Mouse (Mus musculus) ovary, postnatal 10 days (tissue): ENCODE measurements at regions not wholly inside any gene's neighbourhood (a gene's known extent, or its start where the extent isn't known, plus 50 kb on each side); places are given as distances from the start of the nearest gene placed in this dataset.

Experiments
- DNase-seq: peaks from one replicate; pipeline ENCODE4 v3.0.0; 2022; ENCODE audit warnings: low spot score

- DNase-seq, result no peak
Observed at GRCm38 (mm10) chr5:119300106-119300505, 370.4 kb upstream of the Tbx3 start.

DNA sequence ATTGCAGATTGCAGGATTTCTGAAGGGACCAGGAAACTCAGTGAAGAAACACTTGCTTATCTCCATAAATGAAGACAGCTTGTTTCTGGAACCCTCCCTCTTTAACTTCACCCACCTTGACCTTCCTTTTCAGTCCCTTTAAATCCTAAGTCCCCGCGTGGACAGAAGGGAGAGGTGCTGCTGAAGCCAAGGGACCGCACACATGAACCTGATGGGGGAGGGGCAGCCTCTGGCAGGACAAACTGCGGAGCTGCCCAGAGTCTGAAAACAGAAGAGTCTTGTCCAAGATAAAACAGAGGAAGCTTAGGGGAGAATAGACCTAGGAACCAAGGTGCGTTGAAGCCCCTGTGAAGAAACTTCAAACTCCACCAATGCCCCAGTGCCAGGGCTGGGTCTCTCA is 368.9 kb upstream of the Tbx3 start:
- no peak for DNase-seq

DNA sequence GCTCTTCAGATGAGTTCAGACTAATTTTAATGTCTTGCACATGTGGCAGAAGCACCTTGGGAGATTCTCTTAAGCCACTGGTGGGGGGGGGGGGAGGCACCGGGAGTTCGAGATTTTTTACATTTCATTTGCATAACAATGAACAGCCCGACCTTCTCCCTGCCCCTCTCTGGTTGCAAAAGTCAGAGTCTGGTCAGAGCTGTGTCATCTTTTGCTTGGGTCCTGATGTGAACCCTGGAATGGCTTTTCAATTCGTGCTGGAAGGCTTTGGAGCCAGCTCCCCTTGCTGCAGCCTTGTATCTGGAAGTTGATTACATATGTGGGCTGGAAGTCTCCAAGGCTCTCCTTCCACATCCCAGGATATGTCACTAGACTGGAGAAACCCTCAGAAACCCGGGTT is 365.7 kb upstream of the Tbx3 start:
- no peak for DNase-seq

DNA sequence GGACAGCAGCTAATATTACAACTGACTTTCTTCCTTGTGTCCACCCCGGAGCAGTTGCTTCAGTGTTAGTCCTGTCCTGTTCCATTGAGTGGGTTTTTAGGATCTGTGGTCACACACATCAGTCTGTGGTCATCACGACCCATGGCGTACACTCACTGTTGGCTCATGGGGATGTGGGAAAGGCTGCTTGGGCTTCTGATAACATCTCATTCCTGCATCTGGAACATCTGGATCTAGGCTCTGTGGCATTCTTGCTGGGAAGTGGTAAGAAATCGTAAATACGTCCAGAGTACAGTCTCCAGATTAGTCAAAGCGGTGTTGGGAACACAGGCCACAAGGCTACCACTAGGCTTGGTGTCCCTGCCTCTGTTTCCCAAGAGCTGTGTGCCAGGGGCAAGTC is 362.7 kb upstream of the Tbx3 start:
- DNase-seq, result no peak

DNA sequence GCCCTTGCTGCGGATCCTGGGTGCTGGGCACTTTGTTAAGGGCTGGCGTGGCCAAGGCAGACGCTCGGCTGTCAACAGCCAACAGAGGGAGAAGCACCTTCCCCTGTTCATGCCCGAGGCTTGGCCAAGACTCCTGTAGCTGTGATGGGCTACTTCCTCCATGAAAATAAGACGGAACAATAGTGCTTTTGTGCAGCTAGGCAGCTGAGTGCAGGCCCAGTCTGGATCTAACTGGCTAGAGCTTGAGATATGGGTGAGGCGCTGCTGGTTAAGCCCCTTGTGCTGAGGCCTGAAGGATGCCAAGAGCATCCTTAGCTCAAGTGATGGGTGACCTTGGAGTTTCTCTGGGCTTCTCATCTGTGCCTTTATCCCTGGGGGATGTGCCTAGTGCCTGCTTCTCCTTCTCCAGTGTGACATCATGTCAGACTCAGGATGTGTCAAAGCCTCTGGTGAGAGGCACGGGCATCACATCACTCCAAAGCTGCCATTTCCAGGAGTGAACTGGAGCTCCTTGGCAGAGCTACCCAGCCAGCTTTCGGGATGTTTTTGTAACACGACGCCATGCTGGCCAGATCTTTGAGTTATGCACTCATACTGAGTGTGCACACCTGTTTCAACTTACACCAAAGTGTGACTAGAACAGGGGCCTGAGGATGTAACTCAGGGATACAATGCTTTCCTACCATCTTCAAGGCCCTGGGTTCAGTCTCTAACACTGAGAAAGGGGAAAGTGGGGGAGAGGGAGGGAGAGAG is 360.1 kb upstream of the Tbx3 start:
- no peak for DNase-seq

DNA sequence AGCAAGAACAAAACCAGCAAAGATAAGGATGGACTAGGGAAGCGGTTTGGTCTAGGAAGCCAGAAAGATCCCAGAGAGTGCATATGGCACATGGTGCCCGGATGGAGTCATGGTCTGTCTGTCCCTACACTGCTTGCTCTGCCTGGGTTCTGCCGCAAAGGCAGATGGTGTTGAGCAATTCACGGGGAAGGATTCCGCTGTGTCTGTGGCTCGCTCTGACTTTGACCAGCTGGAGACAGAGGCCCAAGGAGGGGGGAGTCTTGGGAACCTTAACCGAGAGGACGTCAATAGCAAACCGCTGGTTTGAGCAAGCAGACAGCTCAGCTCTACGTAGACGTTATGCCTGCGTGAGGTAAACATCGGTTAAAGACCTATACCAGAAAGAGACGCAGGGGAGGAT is 357.7 kb upstream of the Tbx3 start:
- DNase-seq, result no peak

GRCm38 (mm10) chr5:119315149-119315548 is 355.3 kb upstream of the Tbx3 start:
- no peak for DNase-seq

GRCm38 (mm10) chr5:119317617-119318016 is 352.9 kb upstream of the Tbx3 start:
- no peak for DNase-seq

- DNase-seq, result no peak
Observed at GRCm38 (mm10) chr5:119321368-119322144, 348.9 kb upstream of the Tbx3 start.

DNA sequence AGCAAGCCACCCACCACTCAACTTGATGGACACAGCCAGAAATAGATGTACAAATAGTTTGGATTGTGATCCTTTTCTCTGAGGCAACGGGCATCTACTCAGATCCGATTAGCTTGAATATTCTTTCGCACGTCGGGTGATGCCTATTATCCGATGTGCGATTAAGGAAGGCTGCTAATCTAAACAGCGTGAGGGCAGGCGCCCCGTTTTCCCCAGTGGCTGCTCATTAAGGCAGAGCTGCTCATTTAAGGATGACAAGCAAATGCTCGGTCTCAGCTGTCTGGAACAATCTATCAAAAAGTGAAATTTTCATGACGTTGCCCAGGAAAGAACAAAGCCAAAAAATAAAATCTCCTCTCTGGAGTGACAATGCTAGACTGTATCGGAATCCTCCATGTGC is 348.1 kb upstream of the Tbx3 start:
- no peak for DNase-seq

- no peak for DNase-seq
Observed at GRCm38 (mm10) chr5:119325681-119326255, 344.7 kb upstream of the Tbx3 start.

DNA sequence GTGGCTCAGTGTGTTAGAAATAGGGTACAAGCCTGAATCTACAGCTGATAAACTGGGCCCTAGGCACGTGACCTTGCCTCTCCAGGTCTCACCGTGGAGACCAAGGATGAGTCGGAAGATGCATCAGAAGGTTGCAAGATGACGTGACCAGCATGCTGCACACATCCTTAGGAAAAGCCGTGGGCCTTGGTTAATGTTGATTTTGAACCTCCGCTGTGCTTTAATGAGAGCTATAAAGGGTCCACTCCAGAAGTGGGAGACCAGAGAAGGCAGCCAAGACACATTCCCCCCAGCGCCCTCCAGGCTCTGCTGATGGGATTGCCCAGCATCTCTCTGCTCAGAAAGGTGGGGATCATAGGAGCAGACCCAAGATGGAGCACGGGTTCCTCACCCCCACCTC is 343.6 kb upstream of the Tbx3 start:
- no peak for DNase-seq

DNA sequence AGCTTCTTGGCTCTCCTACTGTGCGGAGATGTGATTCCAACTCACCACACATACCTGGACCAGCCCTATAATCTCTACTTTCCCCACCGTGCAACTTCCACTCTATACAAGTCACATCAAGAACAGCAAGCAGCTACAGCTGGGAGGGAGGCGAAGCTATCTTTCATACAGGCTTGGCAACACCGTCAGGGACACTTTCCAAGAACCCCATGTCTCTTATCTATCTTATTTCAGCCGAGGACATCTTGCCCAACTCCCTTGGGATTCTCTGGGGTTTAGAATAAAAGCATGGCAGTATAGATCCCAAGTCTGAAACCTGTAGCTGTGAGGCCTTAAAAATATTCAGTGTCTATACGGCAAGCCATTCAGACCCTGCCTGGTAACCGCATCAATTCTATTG is 341.5 kb upstream of the Tbx3 start:
- DNase-seq, result no peak

- DNase-seq, result no peak
Observed at GRCm38 (mm10) chr5:119329371-119329770, 341.1 kb upstream of the Tbx3 start.

DNA sequence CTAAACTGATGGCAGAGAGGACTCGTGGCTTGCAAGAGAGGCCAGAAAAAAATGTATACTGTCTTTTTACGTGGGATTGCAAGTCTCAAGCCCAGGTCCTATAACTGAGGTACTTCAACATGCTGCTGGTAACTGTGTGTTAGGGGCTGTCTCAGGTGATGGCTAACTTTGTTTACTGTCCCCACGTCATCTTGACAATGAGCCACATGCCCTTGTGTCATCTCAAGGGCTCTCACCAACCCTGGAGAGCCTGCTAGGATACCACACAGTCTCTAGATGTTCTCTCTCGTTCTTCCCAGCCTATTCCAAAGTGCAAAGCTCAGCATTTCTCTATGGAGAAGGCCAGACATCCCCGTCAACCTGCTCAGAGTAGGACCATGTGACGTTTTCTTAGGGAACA is 340.6 kb upstream of the Tbx3 start:
- DNase-seq, result no peak

GRCm38 (mm10) chr5:119331461-119331860 is 339.0 kb upstream of the Tbx3 start:
- DNase-seq, result no peak

DNA sequence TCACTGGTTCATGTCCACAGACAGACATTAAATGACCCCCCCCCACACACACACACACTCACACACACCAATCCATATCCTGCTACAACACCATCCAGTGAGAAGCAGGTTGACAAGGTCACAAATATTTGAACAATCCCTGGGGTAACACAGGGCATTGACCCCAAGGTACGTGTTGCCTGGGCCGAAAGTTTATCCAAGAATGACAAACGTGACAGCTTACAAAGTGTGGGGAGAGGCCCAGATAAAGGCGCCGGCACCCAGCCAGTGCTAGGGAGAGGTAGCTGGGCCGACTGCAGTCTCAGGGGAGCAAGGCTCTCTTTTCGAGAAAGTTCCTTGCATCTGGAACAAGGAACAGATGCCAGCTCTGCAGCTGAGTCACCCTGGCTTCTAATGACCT is 337.8 kb upstream of the Tbx3 start:
- no peak for DNase-seq

DNA sequence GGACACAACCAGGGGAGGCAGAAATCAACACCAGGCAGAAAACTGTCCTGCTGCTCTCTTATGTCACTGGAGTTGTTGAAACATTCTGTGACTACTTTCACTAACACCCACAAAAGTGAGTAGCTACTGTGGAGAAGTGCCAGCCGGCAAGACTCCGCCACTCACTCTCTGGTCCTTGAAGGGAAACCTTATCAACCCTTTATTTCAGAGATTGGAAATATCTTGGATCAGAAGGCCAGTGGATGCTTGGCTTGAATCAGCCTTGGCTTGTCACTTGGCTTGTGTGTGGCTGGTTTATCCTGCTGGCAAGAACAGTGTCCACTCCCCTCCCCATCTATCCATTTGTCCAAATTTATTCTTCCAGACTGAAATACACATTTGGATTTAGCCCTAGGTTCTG is 335.3 kb upstream of the Tbx3 start:
- DNase-seq, result no peak

GRCm38 (mm10) chr5:119335979-119336378 is 334.5 kb upstream of the Tbx3 start:
- no peak for DNase-seq

DNA sequence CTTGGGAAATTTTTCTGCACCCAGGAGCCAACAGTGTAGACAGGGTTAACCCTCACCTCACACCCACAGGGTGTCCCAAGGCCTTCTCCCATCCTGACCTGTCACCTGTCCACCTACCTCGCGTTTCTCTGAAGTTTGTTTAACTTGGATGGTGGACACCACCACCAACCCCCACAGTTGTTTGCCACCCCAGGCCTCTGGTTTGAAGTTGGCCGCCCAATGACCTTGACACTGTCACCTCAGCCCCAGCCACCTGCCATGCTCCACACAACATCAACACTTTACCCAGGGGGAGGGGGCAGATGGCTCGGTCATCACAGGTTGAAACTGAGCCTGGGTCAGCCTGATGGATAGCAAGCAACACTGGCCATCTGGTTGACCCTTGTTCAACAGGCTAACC is 332.7 kb upstream of the Tbx3 start:
- no peak for DNase-seq

DNA sequence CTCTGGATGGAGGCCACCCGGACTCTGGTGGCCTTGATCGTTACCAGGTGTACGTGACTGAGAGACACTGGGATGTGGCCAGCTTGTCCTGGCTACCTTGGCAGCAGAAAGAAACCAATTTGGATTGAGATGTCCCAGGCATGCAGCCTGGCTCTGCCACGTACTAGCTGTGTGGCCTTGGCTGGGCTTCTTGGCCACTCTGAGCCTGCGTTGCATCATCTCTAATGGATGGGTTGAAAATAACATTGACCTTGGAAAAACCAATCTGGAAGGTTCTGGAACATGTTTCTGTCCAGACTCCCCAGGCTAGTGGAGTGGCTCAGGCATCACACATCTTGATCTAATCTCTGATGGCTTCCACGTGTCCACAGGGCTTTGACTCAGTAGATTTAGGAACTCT is 331.8 kb upstream of the Tbx3 start:
- DNase-seq, result no peak

- no peak for DNase-seq
Observed at GRCm38 (mm10) chr5:119348303-119348702, 322.2 kb upstream of the Tbx3 start.

GRCm38 (mm10) chr5:119349395-119349794 is 321.1 kb upstream of the Tbx3 start:
- DNase-seq, result no peak
